Mouse (Mus musculus) kidney, adult 2 months (tissue): ENCODE results near the gene Gfod1.

Source experiments
- CTCF ChIP-seq: fragments of 200-500 bp; conservative IDR thresholded peaks from 2 replicates; pipeline ENCODE4 v1.5.1; 2011; ENCODE audit warnings: low read depth, mild to moderate bottlenecking, control low read depth, low read length, moderate library complexity, mixed read lengths; ENCODE audit not compliant: insufficient read depth, insufficient read length
- POLR2A ChIP-seq: fragments of 200-500 bp; IDR thresholded peaks from one replicate; pipeline ENCODE4 v1.6.1; 2011; ENCODE audit warnings: low read depth, low read length, control low read depth

GRCm38 (mm10) chr13:43273906-43274305 is 30.1 kb downstream of the Gfod1 start:
- TF ChIP-seq POLR2A (no peak), CTCF (no peak)
